Mouse (Mus musculus): ENCODE measurements around the gene Foxf2. TPM values are rescaled to one million over a fixed set of nuclear protein-coding genes. Genes with fewer than 3 reads are reported as not detected.
A peak's percentile ranks its signal among the peaks of the same experiment; 100 is the strongest.

Gene Foxf2
- polyA plus RNA-seq, 1 experiment from 2014 or later: 3.8 TPM

GRCm38 (mm10) chr13:31618001-31618400 is 7.6 kb upstream of the Foxf2 start:
- POLR2A ChIA-PET: interaction anchor here (0.7 to 0.9 kb wide), 4 partner anchors 58 to 432 kb away, joined by 3 to 5 read pairs (median 4); no protein-coding TSS in a partner anchor
- H3K27me3 ChIP-seq: peaks cover 4% of the 10 kb centered on the region
- ATAC-seq (no peak), DNase-seq (ENCODE audit: low read depth, low spot score) (no peak)
- in situ Hi-C loops (cut with MboI; ENCODE audit: low pct_unique_long_range_greater_than_20kb): loop anchor here (5.0 kb wide), 1 partner anchor 411 kb away; no protein-coding TSS in a partner anchor
- CTCF ChIA-PET: interaction anchor here (0.6 to 3.1 kb wide), 8 partner anchors 14 to 535 kb away, joined by 3 to 23 read pairs (median 4); no protein-coding TSS in a partner anchor
- no peak for TF ChIP-seq CTCF (IDR thresholded peaks at IDR 0.05)

- CTCF ChIA-PET: interaction anchor here (0.6 to 3.1 kb wide), 8 partner anchors 13 to 535 kb away, joined by 3 to 23 read pairs (median 4); no protein-coding TSS in a partner anchor
- peak; percentile 70 for ATAC-seq
Measured at GRCm38 (mm10) chr13:31618416-31618815, 7.2 kb upstream of the Foxf2 start.

GRCm38 (mm10) chr13:31618919-31619655 is 6.5 kb upstream of the Foxf2 start:
- ChIA-PET POLR2A (no interaction called here), CTCF (interaction anchor here (1.5 to 3.1 kb wide), 3 partner anchors 58 to 536 kb away, joined by 8 to 23 read pairs (median 13); no protein-coding TSS in a partner anchor)
- DNase-seq (ENCODE audit: low read depth, low spot score): no peak
- ATAC-seq: no peak
- in situ Hi-C loops (cut with MboI; ENCODE audit: low pct_unique_long_range_greater_than_20kb): loop anchor here (5.0 kb wide), 1 partner anchor 412 kb away; no protein-coding TSS in a partner anchor
- peaks cover 4% of the 10 kb centered on the region for H3K27me3 ChIP-seq
- TF ChIP-seq CTCF (IDR thresholded peaks at IDR 0.05): no peak

More at GRCm38 (mm10) chr13:31618416-31618815, 7.2 kb upstream of the Foxf2 start:
- POLR2A ChIA-PET: interaction anchor here (0.7 to 0.9 kb wide), 4 partner anchors 59 to 432 kb away, joined by 3 to 5 read pairs (median 4); no protein-coding TSS in a partner anchor
- in situ Hi-C loops (cut with MboI; ENCODE audit: low pct_unique_long_range_greater_than_20kb): loop anchor here (5.0 kb wide), 1 partner anchor 411 kb away; no protein-coding TSS in a partner anchor
- no peak for TF ChIP-seq CTCF (IDR thresholded peaks at IDR 0.05)
- H3K27me3 ChIP-seq: peaks cover 4% of the 10 kb centered on the region
- DNase-seq (ENCODE audit: low read depth, low spot score): no peak

GRCm38 (mm10) chr13:31619826-31620498 is 5.7 kb upstream of the Foxf2 start:
- ATAC-seq (no peak), DNase-seq (ENCODE audit: low read depth, low spot score) (no peak)
- ChIA-PET CTCF (no interaction called here), POLR2A (no interaction called here)
- in situ Hi-C loops (cut with MboI; ENCODE audit: low pct_unique_long_range_greater_than_20kb): loop anchor here (5.0 kb wide), 1 partner anchor 413 kb away; no protein-coding TSS in a partner anchor
- no peak for TF ChIP-seq CTCF (IDR thresholded peaks at IDR 0.05)
- H3K27me3 ChIP-seq: peaks cover 6% of the 10 kb centered on the region

- DNase-seq (ENCODE audit: low read depth, low spot score): no peak
- ChIA-PET CTCF (no interaction called here), POLR2A (no interaction called here)
- TF ChIP-seq CTCF (IDR thresholded peaks at IDR 0.05): no peak
- H3K27me3 ChIP-seq: peaks cover 6% of the 10 kb centered on the region
- ATAC-seq: no peak
- in situ Hi-C loops (cut with MboI; ENCODE audit: low pct_unique_long_range_greater_than_20kb): no loop called here
Measured at GRCm38 (mm10) chr13:31620499-31620847, 5.1 kb upstream of the Foxf2 start.

- peaks cover 6% of the 10 kb centered on the region for H3K27me3 ChIP-seq
- CTCF ChIA-PET: interaction anchor here (1.6 kb wide), 1 partner anchor 414 kb away, joined by 4 read pairs; no protein-coding TSS in a partner anchor
Measured at GRCm38 (mm10) chr13:31620937-31621336, 4.7 kb upstream of the Foxf2 start.

GRCm38 (mm10) chr13:31621741-31622140 is 3.9 kb upstream of the Foxf2 start:
- DNase-seq (ENCODE audit: low read depth, low spot score) (no peak), ATAC-seq (no peak)
- CTCF ChIA-PET: interaction anchor here (1.6 kb wide), 1 partner anchor 415 kb away, joined by 4 read pairs; no protein-coding TSS in a partner anchor
- no peak for TF ChIP-seq CTCF (IDR thresholded peaks at IDR 0.05)
- POLR2A ChIA-PET: no interaction called here
- in situ Hi-C loops (cut with MboI; ENCODE audit: low pct_unique_long_range_greater_than_20kb): no loop called here
- peaks cover 6% of the 10 kb centered on the region for H3K27me3 ChIP-seq

More at GRCm38 (mm10) chr13:31620937-31621336, 4.7 kb upstream of the Foxf2 start:
- DNase-seq (ENCODE audit: low read depth, low spot score) (no peak), ATAC-seq (no peak)
- no peak for TF ChIP-seq CTCF (IDR thresholded peaks at IDR 0.05)
- POLR2A ChIA-PET: no interaction called here
- in situ Hi-C loops (cut with MboI; ENCODE audit: low pct_unique_long_range_greater_than_20kb): no loop called here

GRCm38 (mm10) chr13:31622371-31622770 is 3.2 kb upstream of the Foxf2 start:
- ATAC-seq: no peak
- peaks cover 6% of the 10 kb centered on the region for H3K27me3 ChIP-seq
- ChIA-PET POLR2A (no interaction called here), CTCF (interaction anchor here (1.5 to 1.6 kb wide), 2 partner anchors 12 to 415 kb away, joined by 3 to 4 read pairs; no protein-coding TSS in a partner anchor)
- TF ChIP-seq CTCF (IDR thresholded peaks at IDR 0.05): no peak
- DNase-seq (ENCODE audit: low read depth, low spot score): no peak
- in situ Hi-C loops (cut with MboI; ENCODE audit: low pct_unique_long_range_greater_than_20kb): no loop called here

- no peak for TF ChIP-seq CTCF (IDR thresholded peaks at IDR 0.05)
- H3K27me3 ChIP-seq: peaks cover 6% of the 10 kb centered on the region
Measured at GRCm38 (mm10) chr13:31623291-31623690, 2.3 kb upstream of the Foxf2 start.

More at GRCm38 (mm10) chr13:31623291-31623690, 2.3 kb upstream of the Foxf2 start:
- ATAC-seq (no peak), DNase-seq (ENCODE audit: low read depth, low spot score) (no peak)
- CTCF ChIA-PET: interaction anchor here (0.9 to 1.5 kb wide), 3 partner anchors 10 to 415 kb away, joined by 3 to 5 read pairs (median 3); no protein-coding TSS in a partner anchor
- in situ Hi-C loops (cut with MboI; ENCODE audit: low pct_unique_long_range_greater_than_20kb): no loop called here
- POLR2A ChIA-PET: no interaction called here

All from Patski (cell line).